Mouse (Mus musculus) testis, adult 2 months (tissue): ENCODE results near the gene Adgrf5. TPM values are rescaled to one million over a fixed set of nuclear protein-coding genes. Genes with fewer than 3 reads are reported as not detected.
"Not testable (repeated sequence)": the region's sequence is repeated elsewhere in the genome, so short reads cannot be mapped to it uniquely, and the experiment has no call there.

Experiments used
- H3K27ac ChIP-seq: fragments of 200-500 bp; 2 replicates; pipeline ENCODE4 v1.5.1; 2012; ENCODE audit warnings: low read depth, low read length; ENCODE audit not compliant: control insufficient read depth, insufficient read depth
- H3K27me3 ChIP-seq: fragments of 200-500 bp; 2 replicates; pipeline ENCODE4 v1.6.1; 2012; ENCODE audit warnings: mild to moderate bottlenecking, low read length, moderate library complexity; ENCODE audit not compliant: control insufficient read depth, insufficient read depth
- H3K36me3 ChIP-seq: fragments of 200-500 bp; 2 replicates; pipeline ENCODE4 v1.6.1; 2012; ENCODE audit warnings: mild to moderate bottlenecking, low read length; ENCODE audit not compliant: control insufficient read depth, insufficient read depth
- H3K4me1 ChIP-seq: fragments of 200-500 bp; 2 replicates; pipeline ENCODE4 v1.6.1; 2012; ENCODE audit warnings: low read length; ENCODE audit not compliant: control insufficient read depth, insufficient read depth
- H3K4me3 ChIP-seq: fragments of 200-500 bp; 2 replicates; pipeline ENCODE4 v1.5.1; 2012; ENCODE audit warnings: low read depth, mild to moderate bottlenecking, low read length, moderate library complexity, mixed read lengths; ENCODE audit not compliant: control insufficient read depth
- CTCF ChIP-seq: fragments of 200-500 bp; IDR thresholded peaks from 2 replicates; pipeline ENCODE4 v1.5.1; 2012; ENCODE audit warnings: low read depth, mild to moderate bottlenecking, inconsistent platforms, low read length, moderate library complexity; ENCODE audit not compliant: control insufficient read depth, insufficient read depth, insufficient replicate concordance
- POLR2A ChIP-seq: fragments of 200-500 bp; IDR thresholded peaks from 2 replicates; pipeline ENCODE4 v1.6.1; 2012; ENCODE audit warnings: low read depth, mild to moderate bottlenecking, inconsistent platforms, low read length, moderate library complexity; ENCODE audit not compliant: control insufficient read depth
- polyA plus RNA-seq: library from polyadenylated mRNA; depleted of rRNA; stranded (reverse); fragments of >200 nt; gene quantifications from 2 replicates; pipeline ENCODE4 v1.2.3, GENCODE M21; 2012

Gene Adgrf5
- polyA plus RNA-seq, 1 experiment = 0.74 TPM

DNA sequence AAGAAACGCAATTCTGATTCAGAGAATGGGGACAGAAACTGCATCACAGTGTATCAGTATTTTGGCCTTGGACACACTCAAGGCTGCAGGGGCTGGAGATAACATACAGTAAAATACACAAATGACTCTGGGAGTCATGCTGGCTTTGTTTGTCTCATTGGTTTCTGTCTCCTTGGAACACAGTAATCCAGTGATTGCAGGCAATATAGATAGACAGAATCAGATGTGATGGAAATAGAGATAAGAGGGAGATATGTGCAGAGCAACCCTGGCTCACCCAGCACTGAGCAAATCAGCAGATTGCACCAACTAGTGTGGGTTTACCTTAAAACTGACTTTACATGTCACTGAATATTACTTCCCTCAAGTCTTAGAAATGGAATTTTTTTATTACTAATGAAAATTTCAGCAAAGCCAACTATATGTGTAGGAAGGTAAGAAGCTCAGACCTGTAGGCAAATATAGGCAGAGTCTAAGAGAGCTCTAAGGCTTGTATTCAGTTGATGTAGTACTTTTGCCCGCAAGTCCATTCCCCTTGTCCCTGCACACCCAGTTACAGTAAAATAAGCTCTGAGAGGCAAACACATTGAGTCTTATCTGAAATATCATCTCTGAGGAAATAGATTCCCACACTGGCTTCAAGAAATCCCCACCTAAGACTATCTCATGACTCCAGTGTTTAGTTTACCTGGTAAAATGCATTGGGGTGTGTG lies 128.3 kb downstream of the Adgrf5 start:
- H3K27me3 ChIP-seq = no peaks in the 10 kb centered on the region
- H3K4me1 ChIP-seq = no peaks in the 10 kb centered on the region
- no peak overlapping the region for H3K27ac ChIP-seq
- no peak overlapping the region for H3K4me3 ChIP-seq
- no peak for TF ChIP-seq POLR2A
- TF ChIP-seq CTCF = no peak
- no peaks in the 10 kb centered on the region for H3K36me3 ChIP-seq

GRCm38 (mm10) chr17:43490371-43490770 lies 130.1 kb downstream of the Adgrf5 start:
- not testable (repeated sequence) for H3K27ac ChIP-seq, H3K27me3 ChIP-seq

DNA sequence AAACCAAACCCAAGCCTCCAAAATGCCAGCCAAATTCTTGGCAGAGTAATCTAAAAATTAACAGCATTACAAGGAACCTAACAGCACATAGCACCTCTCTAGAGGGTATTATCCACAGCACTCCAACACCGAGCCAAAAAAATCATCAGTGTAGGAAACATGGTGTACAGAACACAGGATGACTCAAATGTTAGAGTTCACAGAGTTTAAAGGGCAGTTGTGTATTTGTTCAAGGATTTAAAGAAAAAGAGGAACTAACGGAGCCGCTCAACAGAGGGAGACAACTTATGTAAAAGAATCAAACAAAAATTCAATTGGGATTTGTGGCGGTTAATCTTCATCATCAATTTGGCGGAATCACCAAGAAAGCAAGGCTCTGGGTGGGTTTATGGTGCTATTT lies 135.3 kb downstream of the Adgrf5 start:
- no peak for TF ChIP-seq POLR2A
- no peak for TF ChIP-seq CTCF
- Histone ChIP-seq H3K27me3 (no peaks in the 10 kb centered on the region), H3K4me3 (no peak overlapping the region), H3K27ac (no peak overlapping the region), H3K36me3 (no peaks in the 10 kb centered on the region), H3K4me1 (no peaks in the 10 kb centered on the region)

More at GRCm38 (mm10) chr17:43490371-43490770, 130.1 kb downstream of the Adgrf5 start:
- H3K4me1 ChIP-seq, H3K4me3 ChIP-seq, H3K36me3 ChIP-seq: not testable (repeated sequence)

- H3K4me1 ChIP-seq = no peaks in the 10 kb centered on the region
- no peaks in the 10 kb centered on the region for H3K36me3 ChIP-seq
- H3K27ac ChIP-seq = no peak overlapping the region
- H3K4me3 ChIP-seq = no peak overlapping the region
- TF ChIP-seq CTCF = no peak
- TF ChIP-seq POLR2A = no peak
- H3K27me3 ChIP-seq = no peaks in the 10 kb centered on the region
Observed at GRCm38 (mm10) chr17:43497521-43497920, 137.3 kb downstream of the Adgrf5 start.

DNA sequence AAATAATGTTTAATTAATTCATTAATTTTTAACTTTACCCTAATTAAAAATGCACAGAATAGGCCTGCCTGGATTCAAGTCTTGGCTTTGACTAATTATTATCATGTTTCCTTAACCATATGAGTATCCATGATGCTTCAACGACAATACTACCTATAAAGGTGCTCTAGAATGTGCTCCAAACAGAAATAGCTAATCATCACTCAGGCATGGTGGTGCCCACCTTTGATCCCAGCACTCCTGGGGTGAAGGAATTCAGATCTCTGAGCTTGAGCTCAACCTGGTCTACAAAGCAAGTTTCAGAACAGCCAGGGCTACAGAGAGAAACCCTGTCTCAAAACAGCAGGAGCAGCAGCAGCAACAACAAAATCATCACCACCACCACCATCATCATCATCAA lies 140.3 kb downstream of the Adgrf5 start:
- Histone ChIP-seq H3K4me3 (no peak overlapping the region), H3K27me3 (no peaks in the 10 kb centered on the region), H3K36me3 (no peaks in the 10 kb centered on the region), H3K27ac (no peak overlapping the region), H3K4me1 (no peaks in the 10 kb centered on the region)
- TF ChIP-seq POLR2A (no peak), CTCF (no peak)

- Histone ChIP-seq H3K36me3 (no peaks in the 10 kb centered on the region), H3K27me3 (no peaks in the 10 kb centered on the region), H3K4me3 (no peak overlapping the region), H3K4me1 (no peaks in the 10 kb centered on the region), H3K27ac (no peak overlapping the region)
- no peak for TF ChIP-seq POLR2A
- no peak for TF ChIP-seq CTCF
Observed at GRCm38 (mm10) chr17:43501223-43501622, 141.0 kb downstream of the Adgrf5 start.

GRCm38 (mm10) chr17:43501631-43502030 lies 141.4 kb downstream of the Adgrf5 start:
- H3K4me1 ChIP-seq = no peaks in the 10 kb centered on the region
- TF ChIP-seq POLR2A (no peak), CTCF (no peak)
- H3K27ac ChIP-seq = no peak overlapping the region
- no peaks in the 10 kb centered on the region for H3K27me3 ChIP-seq
- no peaks in the 10 kb centered on the region for H3K36me3 ChIP-seq
- no peak overlapping the region for H3K4me3 ChIP-seq

GRCm38 (mm10) chr17:43502592-43502991 lies 142.3 kb downstream of the Adgrf5 start, which contains the start of gene Mep1a:
Gene Mep1a, minus strand, starts transcription at chr17:43502812.
- no peaks in the 10 kb centered on the region for H3K4me1 ChIP-seq
- no peaks in the 10 kb centered on the region for H3K27me3 ChIP-seq
- no peaks in the 10 kb centered on the region for H3K36me3 ChIP-seq
- H3K27ac ChIP-seq = no peak within 1 kb of the TSS
- no peak within 1 kb of the TSS for H3K4me3 ChIP-seq
- no peak for TF ChIP-seq POLR2A
- no peak for TF ChIP-seq CTCF
